Mouse (Mus musculus): ENCODE results near the gene Vipr2. TPM values are rescaled to one million over a fixed set of nuclear protein-coding genes. Genes with fewer than 3 reads are reported as not detected.

Vipr2 gene
- total RNA-seq, 1 experiment from 2014 or later = not detected

DNA sequence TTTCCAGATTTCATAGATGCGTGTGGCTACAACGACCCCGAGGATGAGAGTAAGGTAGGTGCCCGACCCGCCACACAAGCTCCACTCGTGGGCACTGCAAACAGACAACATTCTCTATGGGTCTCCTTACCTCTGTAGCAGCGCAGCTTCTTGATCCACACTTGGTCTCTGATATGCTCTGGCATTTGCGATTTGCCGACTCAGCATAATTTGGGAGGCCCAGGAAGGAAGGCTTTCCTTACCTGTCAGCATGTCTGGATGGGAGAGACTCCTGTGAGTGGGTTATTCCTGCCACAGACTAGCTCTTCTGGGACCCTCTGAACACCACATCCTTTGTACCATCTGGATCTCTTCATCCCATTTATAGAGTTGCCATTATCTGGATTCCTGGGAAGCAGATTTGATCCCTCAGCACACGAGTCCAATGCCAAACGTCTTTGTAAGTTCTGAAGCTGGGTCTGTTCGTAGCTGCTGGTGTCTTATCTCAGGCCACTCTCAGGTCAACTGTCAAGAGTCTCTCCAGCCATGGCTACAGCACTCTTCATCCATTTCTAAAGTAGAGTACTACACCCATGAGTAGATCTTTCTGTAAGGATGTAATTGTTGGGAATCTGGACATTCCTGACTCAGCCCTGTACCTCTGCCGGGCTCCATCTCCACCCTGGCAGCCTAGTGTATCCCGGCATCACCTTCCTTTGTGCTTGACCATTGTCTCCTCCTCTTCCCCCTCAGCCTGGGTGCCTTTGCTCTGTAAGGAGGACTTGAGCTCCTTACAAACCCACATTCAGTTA lies 17.4 kb downstream of the Vipr2 start:
- ATAC-seq (ENCODE audit: extremely low read depth, insufficient number of reproducible peaks, low FRiP score, poor library complexity, severe bottlenecking) = no peak

DNA sequence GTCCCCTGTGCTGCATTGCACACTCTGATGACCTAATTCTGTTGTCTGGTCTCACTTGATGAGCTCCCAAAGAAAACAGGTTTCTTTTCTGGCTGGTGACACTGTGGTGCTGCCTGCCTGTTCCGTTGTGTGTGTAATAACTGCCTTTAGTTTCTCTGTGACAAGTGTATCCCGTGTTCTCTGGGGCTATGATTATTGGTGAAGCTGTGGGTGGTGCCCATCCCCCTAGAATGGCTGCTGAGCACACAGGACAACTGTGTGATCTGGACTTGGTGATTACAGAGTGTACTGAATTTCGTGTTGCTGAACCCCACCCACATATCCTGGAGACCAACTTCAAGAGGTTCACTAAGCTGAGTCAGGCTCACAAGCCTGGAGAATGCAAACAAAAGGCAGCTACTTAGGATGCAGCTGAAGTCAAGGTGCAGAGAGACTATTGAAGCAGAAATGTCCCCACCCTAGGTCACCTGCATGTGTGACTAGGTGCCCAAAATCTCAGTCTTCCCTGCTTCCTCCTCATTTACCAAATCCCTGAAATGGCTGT lies 18.9 kb downstream of the Vipr2 start:
- no peak for ATAC-seq (ENCODE audit: extremely low read depth, insufficient number of reproducible peaks, low FRiP score, poor library complexity, severe bottlenecking)

DNA sequence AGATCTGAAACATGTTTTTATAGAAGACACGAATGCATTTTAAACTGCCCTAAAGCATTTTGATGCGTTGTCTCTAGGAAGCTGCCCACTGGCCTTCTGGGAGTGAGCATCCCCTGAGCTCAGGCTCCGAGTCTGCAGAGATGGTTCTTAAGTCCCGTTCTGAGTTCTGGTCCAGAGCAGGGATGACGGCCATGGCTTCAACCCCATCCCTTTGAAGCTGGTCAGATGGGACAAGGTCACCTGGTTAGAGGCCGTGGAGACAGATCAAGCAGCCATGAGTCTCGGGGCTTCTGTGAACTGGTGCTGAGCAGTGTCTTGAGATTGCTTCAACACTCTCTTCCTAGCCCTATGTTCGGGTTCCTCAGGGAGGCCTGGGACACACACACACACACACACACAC lies 19.6 kb downstream of the Vipr2 start:
- no peak for ATAC-seq (ENCODE audit: extremely low read depth, insufficient number of reproducible peaks, low FRiP score, poor library complexity, severe bottlenecking)

DNA sequence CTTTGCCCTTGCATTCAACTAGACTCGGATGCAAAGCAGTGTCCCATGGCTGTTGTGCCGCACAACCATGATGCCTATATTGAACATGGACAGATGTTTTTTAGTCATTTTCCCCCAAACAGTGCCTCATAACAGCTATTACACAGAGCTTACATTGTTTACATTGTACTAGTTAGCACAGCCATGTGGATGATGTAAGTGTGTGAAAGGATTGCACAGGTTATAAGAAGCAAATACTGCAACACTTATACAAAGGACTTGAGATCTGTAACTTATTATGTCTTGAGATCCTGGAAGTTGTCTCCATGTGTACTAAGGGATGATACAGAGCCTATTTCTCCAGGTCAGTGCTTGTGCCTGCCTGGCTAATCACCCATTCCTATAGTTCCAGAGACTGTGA lies 24.4 kb downstream of the Vipr2 start:
- no peak for ATAC-seq (ENCODE audit: extremely low read depth, insufficient number of reproducible peaks, low FRiP score, poor library complexity, severe bottlenecking)

DNA sequence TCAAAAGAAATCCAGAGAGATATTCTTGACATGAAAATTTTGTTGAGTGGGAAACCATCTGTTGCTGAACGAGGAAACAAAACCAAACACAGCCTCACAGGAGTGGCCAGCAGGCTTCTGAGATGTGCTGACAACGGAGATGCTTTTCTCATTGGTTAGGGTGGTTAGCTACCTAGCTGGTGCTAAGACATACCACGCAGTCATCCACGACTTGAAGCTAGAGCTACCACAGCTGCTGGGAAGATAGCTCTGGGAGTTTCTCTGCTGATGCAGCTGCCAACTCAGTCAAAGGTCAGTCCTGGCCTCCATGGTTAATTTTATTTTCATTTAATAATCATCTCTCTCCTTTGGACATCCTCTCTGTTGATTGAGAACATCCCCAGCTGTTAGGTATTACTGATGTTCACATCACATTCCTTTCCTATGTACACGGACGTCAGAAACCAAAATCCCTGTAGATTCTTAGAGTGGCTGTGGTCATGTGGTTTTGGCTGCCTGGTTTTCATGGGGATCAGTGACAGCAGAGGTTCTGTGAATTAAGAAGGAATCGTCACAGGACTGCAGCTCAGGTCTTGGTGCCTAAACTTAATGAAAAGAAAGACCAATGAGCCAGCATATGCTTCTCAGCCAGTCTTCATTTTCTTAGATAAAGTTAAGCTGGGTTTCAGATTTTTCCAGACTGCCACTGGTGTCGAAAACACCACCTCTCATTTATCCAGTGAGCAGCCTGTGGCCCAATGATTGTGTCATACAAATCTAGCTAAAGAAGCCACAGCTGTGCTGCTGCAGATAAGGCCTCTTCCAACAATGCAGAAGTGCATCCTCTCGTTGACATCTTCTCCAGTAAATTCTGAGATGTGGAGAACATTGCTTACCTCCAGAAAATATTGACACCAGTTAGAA lies 32.2 kb downstream of the Vipr2 start:
- no peak for ATAC-seq (ENCODE audit: extremely low read depth, insufficient number of reproducible peaks, low FRiP score, poor library complexity, severe bottlenecking)

DNA sequence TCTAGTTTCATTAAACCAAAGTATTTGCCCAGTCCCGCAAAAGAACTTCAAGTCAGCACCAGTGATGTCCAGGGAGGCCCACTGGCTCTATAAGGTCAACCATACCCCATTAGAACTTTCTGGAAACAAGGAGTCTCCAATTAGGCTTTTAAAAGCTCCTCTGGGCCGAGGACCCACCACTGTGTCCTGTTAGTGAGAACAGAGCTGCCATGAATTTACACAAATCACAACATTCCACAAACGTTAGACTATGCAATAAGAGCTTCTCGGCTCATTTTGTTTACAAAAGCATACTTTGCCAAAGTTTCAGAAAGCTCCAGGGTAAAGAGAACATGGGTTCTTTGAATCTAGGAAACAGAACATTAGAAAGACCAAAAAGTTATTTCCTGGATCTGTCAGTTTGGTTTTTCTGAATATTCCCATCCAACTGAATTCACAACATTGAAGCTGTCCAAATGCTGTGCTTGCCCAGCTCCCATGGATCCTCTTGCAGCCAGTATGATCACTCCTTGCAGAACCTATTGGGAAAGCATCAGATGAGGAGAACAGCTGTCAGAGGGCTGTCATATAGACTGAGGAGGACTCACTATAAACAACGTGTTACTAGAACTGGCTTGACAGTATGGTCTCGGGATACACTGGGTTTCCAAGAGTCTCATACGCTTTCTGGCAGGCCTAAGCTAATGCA lies 33.6 kb downstream of the Vipr2 start:
- ATAC-seq (ENCODE audit: extremely low read depth, insufficient number of reproducible peaks, low FRiP score, poor library complexity, severe bottlenecking) = no peak

DNA sequence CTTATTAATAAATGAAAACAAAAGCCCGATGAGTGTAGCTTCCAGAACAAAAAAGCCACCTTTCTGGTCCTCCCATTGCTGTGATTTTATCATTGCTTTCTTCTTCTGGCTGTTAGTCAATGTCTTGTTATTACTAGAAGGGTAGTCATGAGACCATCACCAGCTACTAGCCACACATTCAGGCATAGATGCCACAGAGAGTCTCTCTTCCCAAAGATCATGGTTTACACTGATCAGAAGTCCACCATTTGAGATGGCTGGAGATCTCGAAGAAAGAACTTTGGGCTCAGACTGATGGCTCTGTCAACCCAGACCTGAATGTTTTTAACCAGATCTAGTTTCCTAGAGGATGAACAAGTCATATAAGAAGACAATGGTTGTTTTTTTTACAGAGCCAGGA lies 38.3 kb downstream of the Vipr2 start:
- ATAC-seq (ENCODE audit: extremely low read depth, insufficient number of reproducible peaks, low FRiP score, poor library complexity, severe bottlenecking) = no peak

DNA sequence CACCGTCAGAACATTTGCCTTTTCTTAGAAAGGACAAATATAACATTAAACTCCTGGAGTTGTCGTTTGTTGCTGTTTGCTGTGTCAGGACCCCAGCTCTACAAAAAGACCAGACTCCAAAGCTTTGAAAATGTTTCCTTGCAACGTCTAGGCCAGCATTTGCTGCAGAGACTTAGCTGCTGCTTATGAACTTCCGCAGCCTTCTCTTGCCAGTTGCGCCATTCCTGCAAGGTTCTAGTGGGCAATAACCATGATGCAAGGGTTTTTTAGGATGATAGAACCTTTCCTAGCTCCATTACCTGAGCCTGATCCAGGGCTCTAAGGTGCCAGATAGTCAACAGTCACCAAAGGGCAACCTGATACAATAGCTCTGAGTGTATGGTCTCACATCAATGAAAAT lies 38.9 kb downstream of the Vipr2 start:
- ATAC-seq (ENCODE audit: extremely low read depth, insufficient number of reproducible peaks, low FRiP score, poor library complexity, severe bottlenecking) = no peak

DNA sequence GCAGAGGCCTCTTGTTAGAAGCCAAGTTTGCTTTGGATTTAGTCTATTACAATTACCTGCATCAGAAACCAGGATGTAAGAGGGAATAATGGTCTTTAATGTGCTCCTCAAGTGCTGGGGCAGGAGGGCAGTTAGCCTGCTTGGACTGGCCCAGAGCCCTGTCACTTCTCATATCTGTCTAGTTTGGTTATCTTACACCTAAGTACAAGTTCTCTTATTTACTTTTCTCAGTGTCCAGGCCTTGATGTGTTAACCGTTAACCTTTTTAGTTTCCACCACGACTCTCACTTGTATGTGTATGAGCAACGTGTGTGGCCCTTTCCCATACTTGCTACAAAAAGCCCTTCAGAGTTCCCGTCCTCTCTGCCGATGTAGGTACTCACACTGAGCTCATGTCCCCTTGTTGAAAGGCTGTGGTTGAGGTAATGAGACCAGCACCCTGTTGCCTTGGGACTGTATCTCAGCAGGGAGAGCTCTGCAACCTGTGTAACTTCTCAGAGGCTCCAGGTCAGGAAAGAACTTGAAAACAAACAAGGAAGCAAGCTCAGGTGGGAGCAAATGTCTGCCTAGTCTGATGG lies 39.9 kb downstream of the Vipr2 start:
- no peak for ATAC-seq (ENCODE audit: extremely low read depth, insufficient number of reproducible peaks, low FRiP score, poor library complexity, severe bottlenecking)

DNA sequence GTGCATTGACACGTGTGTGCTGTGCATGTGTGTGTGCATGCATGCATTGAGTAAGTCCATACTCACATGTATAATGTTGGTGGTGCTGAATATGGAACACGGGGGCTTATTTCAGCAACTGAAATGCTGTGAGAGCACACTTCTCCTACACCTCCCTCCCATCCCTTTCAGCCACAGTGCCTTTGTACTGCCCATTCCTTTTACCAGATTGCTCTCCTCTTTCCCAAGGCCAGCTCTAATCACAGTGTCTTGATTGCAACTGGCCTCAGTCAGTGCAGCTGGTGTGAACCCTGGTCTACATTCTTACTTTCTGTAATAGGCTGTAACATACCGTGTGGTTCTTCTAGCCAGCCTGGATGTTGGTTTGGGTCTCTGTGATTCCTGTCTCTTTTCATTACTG lies 41.5 kb downstream of the Vipr2 start:
- ATAC-seq (ENCODE audit: extremely low read depth, insufficient number of reproducible peaks, low FRiP score, poor library complexity, severe bottlenecking) = no peak

DNA sequence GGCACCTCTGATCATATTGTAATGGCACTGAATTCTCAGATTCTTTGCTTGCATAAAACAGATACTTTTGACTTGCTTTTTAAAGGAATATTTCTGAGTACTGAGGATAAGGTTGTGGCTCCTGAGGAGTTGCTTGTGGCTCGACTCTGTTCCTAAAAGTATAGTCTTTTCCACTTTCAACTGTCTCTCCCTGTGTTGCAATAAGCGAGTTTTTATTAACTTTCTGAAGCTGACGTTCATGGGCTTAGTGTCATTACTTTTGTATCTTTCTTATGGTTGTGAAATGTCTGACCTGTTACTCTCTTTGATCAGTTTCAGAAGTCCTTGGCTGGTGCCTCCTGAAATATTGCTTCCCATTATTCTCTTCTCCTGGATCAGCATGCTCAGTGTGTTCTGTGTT lies 46.3 kb downstream of the Vipr2 start:
- no peak for ATAC-seq (ENCODE audit: extremely low read depth, insufficient number of reproducible peaks, low FRiP score, poor library complexity, severe bottlenecking)

DNA sequence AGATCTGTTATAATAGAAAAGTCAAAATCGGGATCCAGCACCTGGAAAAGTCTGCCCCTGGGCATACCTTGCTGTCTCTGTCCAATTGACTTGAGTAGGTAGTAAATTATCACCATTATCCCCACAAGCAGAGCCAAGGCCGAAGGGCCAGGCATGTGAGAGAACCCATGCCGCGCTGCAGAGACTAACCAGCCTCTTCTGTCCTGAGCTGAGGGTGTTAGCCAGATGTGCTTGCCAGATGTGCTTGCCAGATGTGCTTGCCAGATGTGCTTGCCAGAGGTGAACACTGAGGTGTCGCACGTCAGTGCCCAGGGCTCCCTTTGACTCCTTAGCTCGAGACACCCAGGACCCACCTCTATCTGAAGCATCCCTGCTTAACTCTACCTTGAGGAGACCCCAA lies 53.4 kb downstream of the Vipr2 start:
- ATAC-seq (ENCODE audit: extremely low read depth, insufficient number of reproducible peaks, low FRiP score, poor library complexity, severe bottlenecking) = no peak

DNA sequence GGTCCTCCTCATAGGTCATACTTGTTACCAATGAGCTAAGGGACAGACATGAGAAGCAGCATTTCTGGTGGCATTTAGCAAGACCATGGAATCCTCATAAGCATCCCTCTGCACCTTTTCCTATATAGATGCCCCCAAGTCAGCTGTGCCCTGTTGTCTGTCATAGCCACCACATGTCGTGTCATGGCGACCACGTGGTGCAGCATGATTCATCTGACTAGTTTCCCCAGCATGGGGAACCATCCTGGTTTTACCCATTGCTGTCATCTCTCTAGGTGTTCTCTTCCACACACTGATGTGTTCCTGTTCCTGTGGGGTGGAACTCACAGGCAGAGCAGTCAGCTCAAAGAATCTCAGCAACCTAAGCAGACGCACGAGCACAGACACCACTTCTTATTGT lies 55.4 kb downstream of the Vipr2 start:
- no peak for ATAC-seq (ENCODE audit: extremely low read depth, insufficient number of reproducible peaks, low FRiP score, poor library complexity, severe bottlenecking)

DNA sequence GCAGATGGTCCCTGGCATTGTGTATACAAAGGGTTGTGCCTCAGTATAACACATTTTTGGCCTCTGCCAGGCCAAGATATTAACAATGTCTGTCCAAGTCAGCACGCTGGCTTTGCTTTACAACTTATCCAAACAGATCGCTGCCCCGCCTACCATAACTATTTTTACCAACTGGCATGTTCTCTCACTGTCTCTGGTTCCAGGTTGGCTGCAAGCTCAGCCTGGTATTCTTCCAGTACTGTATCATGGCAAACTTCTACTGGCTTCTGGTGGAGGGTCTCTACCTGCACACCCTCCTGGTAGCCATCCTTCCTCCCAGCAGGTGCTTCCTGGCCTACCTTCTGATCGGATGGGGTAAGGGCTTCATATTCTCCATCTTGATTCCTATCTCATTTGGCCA lies 58.4 kb downstream of the Vipr2 start:
- ATAC-seq (ENCODE audit: extremely low read depth, insufficient number of reproducible peaks, low FRiP score, poor library complexity, severe bottlenecking) = no peak

DNA sequence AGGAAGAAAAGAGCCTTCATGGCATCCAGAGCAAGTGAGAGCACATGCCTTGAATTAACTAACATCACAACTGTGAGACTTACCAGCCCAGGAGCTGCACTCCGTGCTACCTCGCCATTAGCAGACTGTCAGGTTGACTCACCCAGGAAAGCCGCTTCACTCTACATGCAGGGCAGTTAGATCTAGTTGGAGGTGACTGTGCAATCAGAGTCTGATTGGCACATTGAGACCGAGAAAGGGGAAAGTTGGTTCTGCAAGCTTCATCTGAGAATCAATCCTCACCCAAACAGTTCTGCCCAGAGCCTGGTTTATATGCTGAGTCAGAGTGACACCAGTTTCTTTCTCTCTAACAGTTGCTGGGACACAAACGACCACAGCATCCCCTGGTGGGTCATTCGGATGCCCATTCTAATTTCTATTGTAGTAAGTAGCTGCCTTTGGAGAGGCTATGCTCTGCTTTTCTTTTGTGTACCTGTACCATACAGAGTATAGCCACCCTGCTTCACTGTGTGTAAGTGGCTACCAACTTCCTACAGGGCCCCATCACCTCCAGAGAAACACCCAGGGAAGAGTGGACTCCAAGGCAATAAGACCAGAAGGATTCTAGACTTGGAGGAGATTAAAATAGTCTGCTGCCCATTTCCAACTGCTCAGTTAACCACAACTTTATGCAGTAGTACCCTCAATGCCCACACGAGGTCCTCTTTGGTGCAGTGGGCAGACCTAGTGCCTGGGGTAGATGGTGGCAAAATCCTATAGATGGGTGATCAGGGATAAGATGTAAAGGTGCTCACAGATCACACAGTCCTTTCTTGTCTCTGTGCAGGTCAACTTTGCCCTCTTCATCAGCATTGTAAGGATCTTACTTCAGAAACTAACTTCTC lies 61.0 kb downstream of the Vipr2 start:
- peak; percentile 47; the same call in 1 of the 2 replicates for ATAC-seq (ENCODE audit: extremely low read depth, insufficient number of reproducible peaks, low FRiP score, poor library complexity, severe bottlenecking)

DNA sequence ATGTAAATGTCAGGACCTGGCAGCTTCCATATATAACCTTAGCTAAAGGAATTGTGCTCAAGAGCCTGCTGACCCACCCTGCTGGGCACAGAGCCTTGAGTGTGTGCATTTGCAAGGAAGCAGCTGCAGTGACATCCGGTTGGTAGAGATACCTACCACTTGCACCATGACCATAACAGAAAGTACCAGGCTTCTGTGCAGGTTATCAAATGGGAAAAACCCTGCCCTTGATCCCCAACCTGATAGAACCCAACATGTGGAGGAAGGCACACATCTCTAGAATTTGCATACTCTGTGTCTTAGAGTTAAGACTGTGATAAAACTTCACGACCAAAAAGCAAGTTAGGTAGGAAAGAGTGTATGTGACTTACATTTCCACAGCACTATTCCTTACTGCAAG lies 63.1 kb downstream of the Vipr2 start:
- no peak for ATAC-seq (ENCODE audit: extremely low read depth, insufficient number of reproducible peaks, low FRiP score, poor library complexity, severe bottlenecking)

DNA sequence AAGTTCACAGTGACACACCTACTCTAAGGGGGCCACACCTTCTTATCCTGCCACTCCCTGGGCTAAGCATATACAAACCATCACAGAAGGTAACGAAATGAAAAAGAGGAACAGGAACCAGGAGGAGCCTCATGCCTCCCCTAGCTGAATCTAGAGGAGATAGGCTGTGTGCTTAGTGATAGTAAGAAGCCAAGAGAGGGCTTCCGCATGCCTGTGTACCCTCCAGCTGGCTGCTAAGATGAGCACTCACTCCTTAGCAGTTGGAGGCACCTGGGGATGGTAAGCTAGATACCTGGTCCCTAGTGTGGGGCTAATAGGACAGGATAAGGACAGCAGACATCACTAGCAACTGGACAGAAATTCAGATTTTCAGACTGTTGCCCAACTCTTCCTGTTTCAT lies 64.3 kb downstream of the Vipr2 start:
- ATAC-seq (ENCODE audit: extremely low read depth, insufficient number of reproducible peaks, low FRiP score, poor library complexity, severe bottlenecking) = peak; percentile 70

DNA sequence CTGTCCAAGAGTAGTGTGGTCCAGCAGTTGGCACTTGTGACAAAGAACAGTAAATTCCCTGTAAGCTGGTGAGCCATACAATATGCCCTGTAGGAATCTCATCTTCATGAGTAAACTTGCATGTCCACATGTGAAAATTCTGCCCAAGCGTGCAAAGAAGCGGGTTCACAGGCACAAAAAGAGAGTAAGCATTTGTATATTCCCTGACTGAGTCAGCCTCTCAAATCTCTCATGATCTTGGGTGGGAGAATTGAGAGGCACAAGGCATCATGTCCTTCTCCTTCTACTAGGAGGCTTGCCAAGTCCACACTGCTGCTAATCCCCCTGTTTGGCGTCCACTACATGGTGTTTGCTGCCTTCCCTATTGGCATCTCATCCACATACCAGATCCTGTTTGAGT lies 64.9 kb downstream of the Vipr2 start:
- no peak for ATAC-seq (ENCODE audit: extremely low read depth, insufficient number of reproducible peaks, low FRiP score, poor library complexity, severe bottlenecking)
